Mouse (Mus musculus): Measurements from ENCODE around the gene Hadha.
A peak's percentile ranks its signal among the peaks of the same experiment; 100 is the strongest.

Gene Hadha

GRCm38 (mm10) chr5:30153222-30153621 is 1.7 kb downstream of the Hadha start:
- DNase-seq: no peak

DNA sequence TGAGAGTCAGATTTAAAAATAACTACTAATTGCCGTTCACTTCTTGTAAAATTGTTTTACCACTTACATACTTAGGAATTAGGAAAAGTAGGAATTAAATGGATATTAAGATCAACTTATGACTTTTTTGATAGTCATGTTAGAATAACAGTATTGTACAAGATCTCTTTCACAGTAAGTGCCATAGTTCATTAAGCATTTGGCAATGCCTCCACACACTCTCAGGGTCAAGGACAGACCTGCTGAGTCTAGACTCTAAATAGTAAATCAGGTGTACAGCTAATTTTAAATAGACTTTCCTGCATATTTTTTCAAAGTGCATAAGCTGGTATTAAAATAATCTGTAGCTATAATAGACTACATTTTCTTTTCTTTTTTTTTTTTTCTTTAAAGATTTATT is 2.5 kb downstream of the Hadha start:
- no peak for DNase-seq

DNA sequence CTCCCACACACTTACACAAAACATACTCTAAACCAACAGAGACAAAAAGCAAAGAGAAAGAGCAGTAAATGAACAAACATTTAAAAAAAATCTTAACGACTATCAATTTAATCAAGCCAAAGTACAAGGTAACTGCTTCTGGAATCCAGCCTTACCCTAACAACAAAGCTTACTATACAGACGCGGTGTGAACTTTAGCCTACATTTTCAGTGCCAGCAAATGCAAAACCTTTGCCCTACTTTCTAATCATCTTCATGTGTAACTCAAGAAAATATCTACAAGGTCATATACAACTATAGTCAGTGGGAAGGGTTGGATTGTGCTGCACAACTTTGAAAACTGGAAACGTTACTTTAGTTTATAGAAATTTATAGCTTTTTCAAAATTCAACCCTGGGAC is 3.0 kb downstream of the Hadha start:
- DNase-seq: no peak

DNA sequence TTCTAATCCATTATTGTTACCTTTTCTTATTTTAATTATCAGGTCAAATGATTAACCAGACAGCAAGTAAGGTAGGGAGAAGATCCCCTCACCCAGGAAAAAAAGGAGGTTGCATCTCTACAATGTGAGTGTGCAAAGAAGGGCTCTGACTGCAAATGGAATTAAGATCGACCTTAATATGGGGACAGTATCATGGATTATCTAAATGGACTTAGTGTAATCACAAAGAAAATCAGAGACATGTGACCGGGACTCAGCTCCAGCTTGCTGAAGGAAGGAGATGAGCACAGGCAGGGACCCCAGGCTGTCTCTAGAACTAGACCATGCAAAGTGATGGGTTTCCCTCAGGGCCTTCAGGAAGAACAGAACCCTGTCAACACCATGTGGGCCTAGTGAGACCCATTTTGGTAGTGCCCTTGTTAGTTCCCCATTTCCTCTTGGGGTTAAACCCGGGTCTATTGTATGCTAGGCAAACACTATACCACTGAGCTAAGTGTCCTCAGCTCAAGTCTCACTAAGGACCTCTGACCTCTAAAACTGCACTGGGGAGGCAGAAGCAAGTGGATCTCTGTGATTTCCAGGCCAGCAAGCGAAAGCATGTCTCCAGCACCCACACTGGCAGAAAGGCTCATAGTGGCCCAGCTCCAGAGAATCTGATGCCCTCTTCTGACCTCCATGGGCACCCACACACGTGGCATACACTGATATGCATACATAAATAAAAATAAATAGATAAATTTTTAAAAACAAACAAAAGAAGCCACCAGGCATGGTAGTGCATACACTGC is 6.6 kb downstream of the Hadha start:
- DNase-seq: no peak

DNA sequence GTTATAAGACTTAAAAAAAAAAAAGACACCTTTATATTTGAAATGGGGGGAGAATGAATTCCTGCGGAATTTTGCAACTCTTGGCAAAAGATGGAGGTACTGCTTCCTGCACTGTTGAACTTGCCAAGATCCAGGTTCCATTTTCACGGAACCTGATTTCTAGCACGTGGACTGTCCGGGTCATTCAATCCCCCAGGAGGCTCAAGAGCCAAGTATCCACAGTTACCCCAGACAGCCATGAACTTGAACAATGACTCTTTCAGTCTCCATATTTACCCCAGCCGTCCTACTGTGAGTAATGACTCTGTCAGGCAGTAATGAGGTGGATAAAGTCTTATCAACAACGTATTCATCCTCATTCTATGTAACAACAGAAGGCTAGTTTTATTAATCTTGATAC is 8.4 kb downstream of the Hadha start:
- no peak for DNase-seq

- DNase-seq: no peak
These were observed 16.8 kb downstream of the Hadha start for GRCm38 (mm10) chr5:30138193-30138592.

GRCm38 (mm10) chr5:30137271-30137670 is 17.7 kb downstream of the Hadha start:
- no peak for DNase-seq

- DNase-seq: no peak
These were observed 19.2 kb downstream of the Hadha start for GRCm38 (mm10) chr5:30135711-30136231.

DNA sequence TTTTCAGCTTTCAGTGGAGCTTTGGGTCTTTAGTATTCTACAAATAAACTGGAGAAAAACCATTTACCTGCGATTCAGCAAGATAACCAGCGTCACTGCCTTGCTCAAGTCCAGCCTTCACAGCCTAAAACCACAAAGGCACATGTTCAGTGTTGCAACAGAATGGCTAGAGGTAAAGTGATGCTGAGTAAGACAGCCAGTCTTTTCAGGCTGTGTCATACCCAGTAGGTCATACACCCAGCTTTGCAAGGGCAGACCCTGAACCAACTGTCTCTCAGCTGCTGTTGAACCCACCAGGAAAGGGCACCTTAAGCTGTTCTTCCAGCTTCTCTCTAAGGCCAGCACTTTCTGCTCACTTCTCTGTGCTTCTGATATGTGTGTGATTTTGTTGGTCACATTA is 22.8 kb downstream of the Hadha start:
- no peak for DNase-seq

- DNase-seq: no peak
These were observed 23.7 kb downstream of the Hadha start for GRCm38 (mm10) chr5:30131246-30131645.

- no peak for DNase-seq
These were observed 26.3 kb downstream of the Hadha start for GRCm38 (mm10) chr5:30128680-30129079.

DNA sequence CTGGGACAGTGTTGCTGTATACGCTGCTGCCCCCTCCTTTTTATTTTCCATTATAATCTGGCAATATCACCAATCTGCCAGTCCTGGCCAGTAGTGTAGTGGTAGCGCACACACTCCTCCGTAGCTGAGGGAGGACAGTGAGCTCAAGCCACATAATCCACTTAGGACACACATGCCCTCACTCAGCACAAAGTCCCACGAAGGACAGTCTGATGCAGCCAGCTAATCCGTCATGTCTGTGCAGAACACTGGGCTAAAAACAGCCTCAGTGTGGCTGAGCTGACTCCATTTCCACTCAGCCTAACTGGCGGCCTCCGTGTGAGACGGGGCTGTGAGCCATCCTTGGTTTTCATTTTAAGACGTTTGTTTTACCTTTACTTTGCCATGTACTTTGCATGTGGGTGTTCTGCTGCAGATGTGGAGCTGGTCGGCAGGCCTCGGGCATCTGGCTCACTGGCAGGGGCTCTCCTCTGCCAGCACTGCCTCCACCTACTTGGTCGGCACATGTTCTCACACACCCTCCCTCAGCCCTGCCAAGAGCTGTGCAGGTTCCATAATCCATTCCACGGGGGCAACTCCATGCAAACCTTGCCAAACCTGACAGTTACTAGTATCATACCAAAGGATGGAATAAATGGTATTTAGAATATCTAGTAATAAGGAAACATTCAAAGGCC is 26.9 kb downstream of the Hadha start:
- DNase-seq: no peak

DNA sequence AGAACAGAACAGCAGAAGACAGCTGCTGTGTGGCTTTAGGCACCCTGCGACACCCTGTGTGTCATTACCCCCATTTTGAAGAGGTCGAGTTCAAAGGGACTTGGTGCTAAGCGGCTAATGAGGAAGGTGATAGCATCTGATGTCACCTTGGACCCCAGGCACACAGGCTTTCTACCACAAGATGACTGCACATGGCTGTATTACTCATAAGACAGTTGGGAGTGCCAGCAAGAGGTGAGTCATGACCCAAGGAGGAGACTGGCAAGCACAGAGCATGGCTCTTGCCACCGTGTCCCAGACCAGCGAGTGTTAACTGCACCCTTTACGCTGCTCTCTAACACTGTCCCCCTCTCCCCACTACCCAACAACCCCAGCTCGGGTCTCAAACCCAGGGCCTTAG is 28.2 kb downstream of the Hadha start:
- DNase-seq: no peak

DNA sequence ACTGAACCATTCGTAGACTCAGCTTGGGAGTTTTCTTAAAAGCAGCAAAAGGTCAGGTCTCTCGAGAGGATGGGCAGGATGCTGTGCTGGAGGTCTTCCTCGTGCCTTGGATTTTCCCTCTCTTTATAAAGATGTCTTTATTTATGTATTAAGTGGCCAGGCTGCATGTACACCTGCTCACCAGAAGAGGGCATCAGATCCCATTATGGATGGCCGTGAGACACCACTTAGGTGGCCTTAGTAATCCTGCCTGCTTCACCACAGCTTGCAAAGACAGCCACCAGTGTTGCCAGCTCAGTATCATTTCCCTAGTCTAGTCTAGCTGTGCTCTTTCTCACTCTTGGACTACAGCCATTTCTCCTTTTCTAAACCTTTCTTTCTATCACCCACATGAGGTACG is 29.4 kb downstream of the Hadha start:
- peak; percentile 5 to 37 for DNase-seq

DNA sequence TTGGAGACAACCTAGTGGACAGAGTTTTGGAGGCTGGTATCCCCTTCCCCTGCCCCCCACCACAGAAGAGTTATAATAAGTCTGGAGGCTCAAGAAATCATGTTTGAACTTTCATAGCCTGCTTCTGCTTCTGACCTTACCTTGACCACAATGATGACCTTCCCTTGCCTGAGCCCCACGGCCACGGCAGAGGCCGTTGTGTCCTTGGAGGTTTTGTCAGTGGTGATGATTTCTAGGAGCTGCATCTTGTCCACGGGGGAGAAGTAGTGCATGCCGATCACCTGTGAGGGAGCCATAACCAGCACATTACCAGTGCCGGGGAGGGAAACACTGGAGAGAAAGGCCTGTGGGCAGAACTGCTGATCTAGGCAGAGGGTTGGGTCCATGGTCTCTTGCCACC is 32.5 kb downstream of the Hadha start:
- no peak for DNase-seq

- no peak for DNase-seq
These were observed 34.9 kb downstream of the Hadha start for GRCm38 (mm10) chr5:30120106-30120505.

DNA sequence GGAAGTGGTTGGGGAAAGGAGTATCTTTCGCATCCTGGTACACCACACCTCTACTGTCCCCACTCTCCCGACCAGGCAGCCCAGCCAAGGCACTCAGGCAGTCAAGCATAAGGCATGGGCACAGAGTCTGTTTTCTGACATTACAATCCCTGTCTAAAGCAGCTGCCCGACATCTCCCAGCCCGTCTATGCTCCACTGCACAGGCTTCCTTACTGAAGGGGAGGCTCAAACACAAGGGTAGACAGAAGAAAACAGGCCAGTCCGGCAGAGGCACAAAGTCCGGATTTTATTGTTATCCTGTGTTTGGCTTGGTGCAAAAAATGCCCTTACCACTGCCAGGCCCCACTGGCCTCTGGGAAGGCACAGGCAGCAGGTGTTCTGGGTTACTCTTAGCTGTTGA is 35.8 kb downstream of the Hadha start:
- DNase-seq: no peak

DNA sequence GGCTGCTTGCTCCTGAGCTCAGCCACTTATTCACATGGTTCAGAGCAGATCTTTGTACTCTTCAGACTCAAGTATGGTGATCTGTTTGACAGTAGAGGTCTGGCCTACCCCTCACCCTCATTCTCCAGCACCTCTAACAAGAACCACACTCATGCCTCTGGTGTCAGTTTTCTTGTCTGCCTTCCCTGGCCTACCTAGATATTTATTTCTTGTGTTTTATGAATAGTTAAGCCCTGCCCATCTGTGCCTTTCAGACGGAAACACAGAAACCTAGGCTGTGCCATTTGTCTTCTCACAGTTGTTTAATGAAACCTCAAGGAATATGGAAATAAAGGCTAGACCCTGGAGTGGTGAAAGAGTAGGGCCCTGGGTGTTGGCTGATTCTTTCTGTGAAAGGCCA is 36.9 kb downstream of the Hadha start:
- DNase-seq: no peak

- DNase-seq: no peak
These were observed 39.2 kb downstream of the Hadha start for GRCm38 (mm10) chr5:30115718-30116117.

GRCm38 (mm10) chr5:30114761-30115140 is 40.2 kb downstream of the Hadha start:
- no peak for DNase-seq

DNA sequence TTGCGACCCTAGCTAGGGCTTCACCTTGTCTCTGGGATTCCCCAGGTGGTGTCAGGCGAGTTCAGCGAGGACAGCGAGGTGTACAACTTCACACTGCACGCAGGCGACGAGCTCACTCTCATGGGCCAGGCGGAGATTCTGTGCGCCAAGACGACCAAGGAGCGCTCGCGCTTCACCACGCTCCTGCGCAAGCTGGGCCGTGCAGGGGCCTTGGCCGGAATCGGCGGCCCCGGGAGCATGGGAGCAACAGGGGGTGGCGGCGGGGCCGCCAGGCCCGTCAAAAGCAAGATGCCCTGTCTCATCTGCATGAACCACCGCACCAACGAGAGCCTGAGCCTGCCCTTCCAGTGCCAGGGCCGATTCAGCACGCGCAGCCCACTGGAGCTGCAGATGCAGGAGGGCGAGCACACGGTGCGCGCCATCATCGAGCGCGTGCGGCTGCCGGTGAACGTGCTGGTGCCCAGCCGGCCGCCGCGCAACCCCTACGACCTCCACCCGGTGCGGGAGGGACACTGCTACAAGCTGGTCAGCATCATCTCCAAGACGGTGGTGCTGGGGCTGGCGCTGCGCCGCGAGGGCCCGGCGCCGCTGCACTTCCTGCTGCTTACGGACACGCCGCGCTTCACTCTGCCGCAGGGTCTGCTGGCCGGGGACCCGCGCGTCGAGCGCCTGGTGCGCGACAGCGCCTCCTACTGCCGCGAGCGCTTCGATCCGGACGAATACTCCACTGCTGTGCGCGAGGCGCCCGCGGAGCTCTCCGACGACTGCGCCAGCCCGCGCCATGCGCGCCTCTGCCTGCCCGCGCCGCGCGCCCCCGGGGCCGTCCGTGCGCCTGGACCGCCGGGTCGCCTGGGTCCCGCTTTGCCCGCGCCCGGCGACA is 40.8 kb downstream of the Hadha start:
- peak; percentile 64 to 78 for DNase-seq

- DNase-seq: no peak
These were observed 42.4 kb downstream of the Hadha start for GRCm38 (mm10) chr5:30112533-30113068.

DNA sequence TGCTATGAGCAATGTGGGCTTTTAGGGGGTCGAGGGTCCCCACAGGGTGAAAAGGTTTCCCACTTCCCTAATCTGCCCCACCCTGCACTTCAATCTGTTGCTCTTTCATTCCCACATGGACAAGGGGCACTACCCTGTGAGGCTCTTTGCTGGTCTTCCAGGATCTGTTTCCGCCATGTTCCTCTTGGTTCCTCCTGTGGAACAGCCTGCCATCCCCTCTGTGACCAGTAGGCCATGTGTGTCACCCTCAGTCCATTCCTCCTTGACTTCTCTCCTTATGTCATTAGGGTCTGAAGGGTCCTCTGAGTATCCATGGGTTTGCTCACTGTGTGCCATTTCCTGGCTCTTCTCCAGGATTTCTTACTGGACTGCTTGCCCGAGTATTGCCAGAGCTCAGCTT is 43.2 kb downstream of the Hadha start:
- no peak for DNase-seq

Measured in cerebellum, postnatal 25 days (tissue).